11 mouse cellular contexts compared by ENCODE assay signal in the genomic region with DNA sequence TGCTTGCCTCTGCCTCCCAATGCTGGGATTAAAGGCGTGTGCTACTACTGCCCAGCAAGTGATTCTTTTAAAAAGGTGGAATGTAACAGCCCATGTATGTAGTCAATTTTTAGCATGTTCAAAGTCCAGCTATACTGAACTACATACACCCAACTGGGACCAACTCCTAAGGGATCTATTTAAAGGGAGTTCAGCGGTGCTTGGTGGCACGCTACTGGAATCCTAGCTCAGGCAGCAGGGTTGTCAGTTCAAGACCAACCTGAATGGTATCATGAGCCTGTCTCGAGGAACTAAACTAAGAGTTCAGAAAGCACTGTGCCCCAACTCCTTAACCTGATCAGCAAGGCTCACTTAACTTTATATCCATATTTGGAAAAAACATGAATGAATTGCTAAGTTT.
"Had no signal": no experiment of that assay in that cellular context is flagged by ENCODE, and none has a peak within 500 bp of the region (broad histone marks: within the 10 kb centered on the region; RNA-seq: fewer than 3 reads in every experiment).

No protein-coding gene starts in this region.

- H3K36me3 ChIP-seq: liver, embryonic 15.5 days had no signal

- DNase-seq: kidney, adult 8-10 months; kidney, postnatal 25 days; lung, adult 2 months; lung, postnatal 36 days; thymus, adult 18-20 months; thymus, postnatal 25 days had no signal

- H3K9ac ChIP-seq: liver, embryonic 15.5 days had no signal

- ATAC-seq: lung, postnatal 0 days had no signal

- H3K4me3 ChIP-seq: left cerebral cortex, adult 2 months; limb, embryonic 10.5 days; liver, embryonic 15.5 days had no signal

- H3K9me3 ChIP-seq: limb, embryonic 10.5 days; liver, embryonic 15.5 days had no signal

- H3K27ac ChIP-seq: left cerebral cortex, adult 2 months; limb, embryonic 10.5 days; liver, embryonic 15.5 days had no signal

- H3K4me1 ChIP-seq: limb, embryonic 10.5 days had no signal

- H3K4me2 ChIP-seq: liver, embryonic 11.5 days; liver, embryonic 15.5 days had no signal
